Mouse (Mus musculus): ENCODE results near the gene Kctd8.
A peak's percentile ranks its signal among the peaks of the same experiment; 100 is the strongest.
"Not testable (repeated sequence)": the region's sequence is repeated elsewhere in the genome, so short reads cannot be mapped to it uniquely, and the experiment has no call there.

The Kctd8 gene

DNA sequence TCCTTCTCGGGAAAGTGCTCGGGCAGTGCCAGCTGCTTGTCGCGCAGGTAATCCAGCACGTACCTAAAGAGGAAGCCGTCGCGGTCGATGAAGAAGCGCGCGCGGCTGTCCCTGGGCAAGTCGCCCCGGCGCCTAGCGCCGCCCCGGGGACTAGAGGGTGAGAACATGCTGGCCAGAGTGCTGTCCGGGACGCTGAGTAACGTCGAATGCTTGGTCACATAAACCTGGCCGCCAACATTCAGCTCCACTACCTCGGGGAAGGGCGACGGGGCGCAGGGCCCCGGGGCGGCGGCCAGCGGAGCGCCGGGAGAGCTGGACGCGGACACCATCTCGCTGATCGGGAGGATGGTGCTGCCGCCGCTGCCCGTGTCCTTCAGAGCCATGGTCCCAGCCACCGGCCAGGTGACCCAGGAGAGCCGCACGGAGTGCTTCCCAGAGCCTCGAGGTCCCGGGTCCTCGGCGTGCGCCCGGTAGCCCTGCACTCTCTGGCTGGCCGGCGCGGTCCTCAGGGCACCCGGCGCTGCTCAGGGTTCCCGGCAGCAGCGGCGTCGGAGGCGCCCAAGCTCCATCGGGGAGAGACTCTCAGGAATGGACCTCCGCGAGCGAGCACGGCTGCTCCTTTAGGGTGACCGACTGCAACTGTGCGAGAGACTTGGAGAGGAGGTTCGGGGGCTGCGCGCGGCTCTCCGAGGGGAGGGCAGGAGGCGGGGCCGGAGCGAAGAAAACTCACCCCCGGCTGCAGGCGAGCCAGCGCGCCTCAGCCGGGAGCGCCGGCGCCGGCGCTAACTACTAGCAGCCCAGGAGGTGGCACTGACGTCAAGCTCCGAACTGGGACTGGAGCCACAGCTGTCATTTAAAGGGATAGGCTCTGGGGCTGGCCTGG, at the start of gene Kctd8:
Gene Kctd8 (minus strand): TSS at position 761 of the 883 bp plus-strand sequence.
- peak; percentile 83 to 86 for DNase-seq (ENCODE audit: low spot score in 2 of 2)

DNA sequence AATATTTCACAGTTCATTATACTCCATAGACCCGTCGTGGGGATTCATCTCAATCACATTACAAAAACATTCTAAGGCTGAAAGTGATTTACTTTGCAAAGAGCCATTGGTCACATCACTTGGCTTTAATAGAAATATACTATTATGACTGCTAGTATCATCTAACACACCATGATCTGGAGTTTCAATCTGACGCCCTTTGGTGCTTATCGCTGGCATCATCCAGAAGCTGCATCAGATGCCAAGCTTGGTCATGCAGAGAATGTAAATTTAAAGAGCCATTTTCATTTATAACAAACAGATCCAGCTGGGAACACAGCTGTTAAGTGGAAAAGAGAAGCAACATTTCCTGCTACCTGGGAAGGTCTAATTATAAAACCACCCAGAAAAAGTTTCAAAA, 37.6 kb upstream of the Kctd8 start:
- no peak for DNase-seq (ENCODE audit: low spot score in 2 of 2)

DNA sequence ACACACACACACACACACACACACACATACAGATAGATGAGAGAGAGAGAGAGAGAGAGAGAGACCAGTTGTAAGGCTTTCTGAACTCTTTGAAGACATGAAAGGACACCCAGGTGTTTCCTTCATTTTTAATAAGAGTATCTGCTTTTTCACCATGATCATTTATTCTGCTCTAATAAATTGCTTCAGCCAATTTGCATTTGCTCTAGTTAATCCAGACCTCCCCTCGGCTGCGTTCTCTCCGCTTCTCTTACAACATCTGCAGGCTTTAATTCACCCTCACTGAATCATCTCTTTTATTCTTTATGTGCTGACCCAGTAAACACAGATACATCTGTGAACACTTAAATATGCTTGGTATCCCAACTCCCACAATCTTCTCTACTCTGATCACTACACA, 9.1 kb upstream of the Kctd8 start:
- DNase-seq (ENCODE audit: low spot score in 2 of 2) = no peak

DNA sequence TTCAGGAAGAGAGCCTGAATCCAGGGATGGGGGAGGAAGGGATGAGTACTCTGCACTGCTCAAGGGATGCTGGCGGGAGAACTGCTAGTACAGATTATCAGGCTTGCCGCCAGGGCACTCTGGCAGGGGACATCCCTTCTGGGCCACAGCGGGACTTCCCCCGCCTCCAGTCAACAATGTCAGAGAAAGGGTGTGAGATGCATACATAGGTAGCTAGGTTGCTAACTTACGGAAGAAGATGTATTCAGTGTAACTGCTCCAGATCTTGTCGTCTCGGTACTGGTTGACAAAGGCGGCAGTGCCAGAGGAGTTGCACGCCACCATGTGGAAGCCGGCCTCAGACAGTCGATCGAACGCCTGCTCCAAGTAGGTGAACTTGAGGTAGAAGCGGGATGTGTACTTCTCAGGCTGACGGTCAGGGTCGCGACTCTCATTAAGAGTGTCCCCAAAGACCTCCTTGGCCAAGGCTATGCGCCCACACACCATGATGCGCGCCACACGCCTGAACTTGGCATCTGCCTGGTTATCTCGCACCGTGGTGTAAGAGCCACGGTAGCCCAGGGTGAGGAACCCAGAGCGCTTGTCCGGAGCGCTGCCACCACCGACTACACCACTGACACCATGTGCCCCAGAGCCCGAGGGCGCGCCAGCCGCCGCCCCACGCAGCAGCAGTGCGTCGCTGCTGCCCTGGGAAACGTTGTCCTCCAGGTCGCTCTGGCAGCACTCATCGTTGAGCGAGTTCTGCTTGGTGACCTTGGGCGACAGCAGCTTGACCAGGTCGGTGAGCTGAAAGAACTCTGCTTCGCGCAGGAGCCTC, 1.2 kb downstream of the Kctd8 start:
- DNase-seq (ENCODE audit: low spot score in 2 of 2) = peak; percentile 69 to 75

DNA sequence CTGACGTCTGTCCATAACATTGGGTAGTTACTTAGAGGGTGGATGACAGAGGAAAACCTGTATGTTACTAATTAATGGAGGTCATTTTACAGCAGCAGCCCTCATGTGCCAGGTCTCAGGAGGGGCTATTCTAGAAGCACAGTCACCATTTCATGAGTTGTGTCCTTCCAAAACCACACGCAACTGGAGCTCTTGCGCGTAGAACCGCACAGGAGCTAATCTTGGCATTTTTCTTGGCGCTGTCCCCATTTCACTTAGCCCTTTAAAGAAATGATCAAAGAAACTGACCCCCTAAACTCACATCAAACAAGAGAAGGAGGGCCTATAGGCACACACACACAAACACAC, 1.9 kb downstream of the Kctd8 start:
- DNase-seq (ENCODE audit: low spot score in 2 of 2) = peak in 1 of 2 experiments; percentile 18

DNA sequence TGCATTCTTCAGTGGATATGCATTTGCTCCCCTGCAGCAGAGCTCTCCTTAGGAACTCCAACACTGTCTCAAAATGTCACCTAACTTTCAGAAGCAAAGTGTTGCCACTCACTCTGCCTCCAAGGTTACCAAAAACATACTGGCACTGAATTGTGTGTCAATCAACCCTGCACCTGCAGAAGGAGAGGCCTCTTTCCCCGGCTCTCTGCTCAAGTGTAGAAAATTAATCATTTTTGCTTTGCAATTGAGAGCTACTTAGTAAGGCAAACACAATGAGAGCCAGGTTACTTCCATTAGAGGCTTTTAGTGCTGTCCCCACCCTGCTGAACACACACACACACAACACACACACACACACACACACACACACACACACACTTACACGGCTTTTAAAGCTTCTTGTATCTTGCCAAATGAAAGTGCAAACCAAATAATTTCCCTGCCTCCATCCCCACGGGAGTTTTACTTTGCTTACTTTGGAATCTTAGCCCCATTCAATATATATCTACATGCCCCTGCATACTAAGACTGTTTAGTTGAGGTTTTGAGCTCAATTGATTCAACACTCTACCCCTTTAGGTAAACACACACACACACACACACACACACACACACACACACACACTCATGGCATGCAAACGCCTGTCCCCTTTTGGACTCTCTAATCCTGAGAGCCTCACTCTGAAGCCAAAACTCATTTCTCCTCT, 2.4 kb downstream of the Kctd8 start:
- no peak for DNase-seq (ENCODE audit: low spot score in 2 of 2)

DNA sequence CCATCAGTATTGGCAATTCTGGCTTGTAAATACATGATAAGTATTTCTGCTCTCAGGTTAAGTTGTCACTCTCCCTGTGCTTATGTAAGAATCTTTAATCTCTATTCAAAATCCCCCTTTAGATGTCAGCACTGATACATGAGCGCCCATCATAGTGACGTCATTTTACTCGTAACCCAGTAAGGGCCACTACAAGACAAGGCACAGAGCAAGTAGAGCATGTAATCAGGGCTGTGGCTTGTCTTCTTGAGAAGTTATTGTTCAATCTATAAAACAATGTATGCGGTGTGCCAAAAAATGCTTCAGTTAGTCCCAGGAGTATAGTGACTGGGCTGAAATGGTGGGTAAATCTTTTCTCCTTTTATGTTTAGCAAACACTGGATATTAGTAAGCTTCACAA, 13.9 kb downstream of the Kctd8 start:
- DNase-seq (ENCODE audit: low spot score in 2 of 2) = no peak

DNA sequence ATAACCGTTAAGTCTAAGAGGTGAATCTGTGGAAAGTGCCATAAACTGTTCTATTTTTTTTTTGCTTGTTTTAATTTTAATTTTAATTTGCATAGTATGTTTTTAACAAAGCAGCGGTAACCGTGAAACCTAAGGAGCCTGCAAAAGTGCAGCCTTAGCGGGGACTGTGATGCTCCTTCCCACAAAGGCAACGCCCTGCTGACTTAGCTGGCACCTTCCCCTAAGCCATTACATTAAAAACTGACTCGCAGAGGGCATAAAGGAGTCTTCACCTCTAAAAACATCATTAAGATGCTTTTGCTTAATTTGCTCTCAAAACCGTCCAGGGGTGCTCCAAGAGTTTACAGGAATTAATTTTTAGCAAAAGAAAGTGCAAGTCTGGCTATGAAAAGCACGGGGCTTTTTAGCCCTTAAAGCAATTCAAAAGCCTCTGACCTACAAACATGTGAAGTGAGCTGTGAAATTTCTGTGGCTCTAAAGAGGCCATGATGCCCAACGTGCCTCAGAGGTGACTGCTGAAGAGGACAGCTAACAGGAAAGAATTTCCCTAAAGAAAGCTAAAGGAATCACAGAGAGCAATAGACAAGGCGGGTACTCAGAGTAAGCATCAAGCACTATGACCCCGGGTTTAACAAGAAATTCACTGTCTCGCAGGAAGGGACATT, 16.8 kb downstream of the Kctd8 start:
- no peak for DNase-seq (ENCODE audit: low spot score in 2 of 2)

DNA sequence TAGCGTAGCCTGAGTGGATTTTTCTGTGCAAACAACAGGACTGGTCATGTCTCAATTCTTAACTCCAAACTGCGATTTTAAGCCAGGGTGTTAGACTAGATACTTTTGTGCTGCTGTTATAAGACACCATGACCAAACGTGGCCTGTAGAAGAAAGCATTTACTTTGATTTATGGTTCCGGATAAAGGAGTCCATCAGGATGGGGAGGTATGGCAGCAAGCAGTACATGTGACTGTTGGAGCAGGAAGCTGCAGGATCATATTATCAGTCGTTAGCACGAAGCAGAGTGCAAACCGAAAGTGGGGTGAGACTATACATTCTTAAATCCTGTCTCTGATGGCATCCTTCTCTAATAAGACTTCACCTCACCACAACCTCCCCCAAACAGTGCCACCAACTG, 28.9 kb downstream of the Kctd8 start:
- no peak for DNase-seq (ENCODE audit: low spot score in 2 of 2)

DNA sequence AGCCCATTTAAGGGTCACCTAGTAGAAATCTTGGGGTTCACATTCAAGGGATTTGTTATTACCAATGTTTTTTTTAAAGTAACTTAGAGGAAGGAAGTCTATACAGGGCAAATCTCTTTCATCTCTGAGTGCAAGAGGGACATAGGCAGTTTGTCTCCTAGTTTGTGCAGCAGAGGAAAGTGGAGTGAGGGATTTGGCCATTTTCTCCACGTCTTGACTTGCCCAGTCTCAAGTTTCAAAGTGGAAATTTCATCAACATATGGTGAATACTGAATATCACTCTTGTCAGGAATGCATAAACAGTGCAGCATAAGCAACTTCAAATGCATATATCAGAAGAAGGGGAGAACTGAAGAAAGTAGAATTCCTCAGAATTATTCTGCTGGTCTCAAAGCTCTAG, 39.8 kb downstream of the Kctd8 start:
- DNase-seq (ENCODE audit: low spot score in 2 of 2) = no peak

DNA sequence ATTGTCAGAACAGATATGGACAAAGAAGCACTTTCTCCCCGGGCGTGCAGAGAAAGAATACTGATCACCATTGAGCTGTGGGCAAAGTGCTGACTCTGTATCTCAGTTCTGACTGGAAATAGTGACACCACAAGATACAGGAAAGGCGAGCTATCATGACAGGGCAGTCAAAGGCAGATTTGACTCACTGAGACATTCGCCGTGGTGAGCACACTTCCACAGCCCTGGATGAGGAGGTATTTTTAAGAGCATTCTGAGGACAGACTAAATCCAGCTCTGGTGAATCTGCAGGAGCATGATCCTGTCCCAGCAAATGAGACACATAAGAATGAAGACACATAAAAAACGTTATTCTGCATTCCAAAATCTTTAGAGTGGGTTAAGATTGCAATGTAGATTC, 49.1 kb downstream of the Kctd8 start:
- no peak for DNase-seq (ENCODE audit: low spot score in 2 of 2)

DNA sequence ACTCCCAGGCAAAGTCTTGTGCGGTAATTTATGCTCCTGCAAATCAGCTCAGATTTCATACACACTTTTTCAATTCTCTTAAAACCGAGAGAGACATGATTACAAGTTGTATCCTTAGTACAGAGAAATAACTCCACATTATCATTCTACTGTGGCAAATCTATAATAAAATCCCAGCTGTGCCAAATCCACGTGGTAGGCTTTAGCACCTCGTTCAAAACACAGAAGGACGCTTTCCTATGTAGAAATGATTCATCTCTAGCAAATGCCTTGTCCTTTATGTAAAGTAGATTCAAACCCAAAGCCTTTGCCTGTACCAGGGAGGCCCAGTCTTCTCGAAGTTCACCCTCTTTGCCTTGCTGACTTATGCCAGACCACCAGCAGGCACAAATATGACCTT, 57.1 kb downstream of the Kctd8 start:
- peak in 1 of 2 experiments; percentile 22 for DNase-seq (ENCODE audit: low spot score in 2 of 2)

DNA sequence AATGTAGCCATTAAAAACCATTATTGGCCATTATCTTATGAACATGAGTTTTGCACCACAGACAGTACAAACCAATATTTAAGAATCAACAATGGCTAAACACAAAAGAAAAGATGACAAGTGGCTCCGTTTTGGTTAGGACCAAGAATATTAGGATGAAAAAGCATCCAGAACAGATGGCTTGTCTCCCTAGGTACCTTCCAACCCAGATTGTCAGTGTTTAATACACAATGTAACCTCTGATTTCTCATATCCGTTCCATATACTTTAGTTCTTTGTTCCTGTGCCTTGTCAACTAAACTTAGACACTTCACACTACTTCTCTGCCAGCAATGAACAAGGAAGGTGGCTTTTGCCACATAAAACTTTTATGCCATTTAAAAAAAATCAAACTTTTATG, 89.1 kb downstream of the Kctd8 start:
- no peak for DNase-seq (ENCODE audit: low spot score in 2 of 2)

DNA sequence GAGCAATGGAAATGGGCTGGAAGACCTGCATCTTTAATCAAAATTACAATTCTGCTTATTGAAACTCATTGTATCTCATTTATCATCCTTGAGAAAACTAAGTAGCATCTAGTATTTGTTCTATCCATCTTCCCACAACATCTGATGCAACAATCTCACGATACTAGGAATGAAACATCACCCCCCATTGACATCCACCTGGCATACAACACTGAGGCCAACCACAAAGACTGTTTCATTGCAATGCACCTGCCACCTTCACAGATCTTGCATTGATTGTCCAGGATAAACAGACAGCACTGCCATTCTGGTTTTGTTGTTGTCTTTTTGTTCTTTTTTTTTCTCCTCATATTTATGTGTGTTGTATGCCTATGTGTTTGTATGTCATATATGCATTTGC, 99.5 kb downstream of the Kctd8 start:
- DNase-seq (ENCODE audit: low spot score in 2 of 2) = no peak

DNA sequence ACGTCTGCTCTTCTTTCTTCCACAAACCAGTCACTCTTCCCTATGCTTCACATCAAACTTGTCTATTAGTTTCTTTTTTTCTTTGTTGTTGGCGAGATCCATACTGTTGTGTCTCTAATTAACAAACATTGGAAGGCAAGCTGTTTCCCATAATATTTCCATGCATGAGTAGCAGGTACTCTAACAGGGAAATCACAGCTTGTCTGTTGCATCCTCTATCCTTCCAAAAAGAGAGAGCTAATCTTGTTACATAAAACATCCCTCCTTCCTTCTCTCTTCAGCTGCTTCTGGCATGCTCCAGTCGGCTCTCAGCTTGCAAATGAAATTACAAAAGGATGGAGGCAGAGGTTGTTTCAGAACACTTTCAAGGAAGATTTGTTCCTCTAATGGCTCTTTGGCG, 107.9 kb downstream of the Kctd8 start:
- DNase-seq (ENCODE audit: low spot score in 2 of 2) = peak in 1 of 2 experiments; percentile 25

DNA sequence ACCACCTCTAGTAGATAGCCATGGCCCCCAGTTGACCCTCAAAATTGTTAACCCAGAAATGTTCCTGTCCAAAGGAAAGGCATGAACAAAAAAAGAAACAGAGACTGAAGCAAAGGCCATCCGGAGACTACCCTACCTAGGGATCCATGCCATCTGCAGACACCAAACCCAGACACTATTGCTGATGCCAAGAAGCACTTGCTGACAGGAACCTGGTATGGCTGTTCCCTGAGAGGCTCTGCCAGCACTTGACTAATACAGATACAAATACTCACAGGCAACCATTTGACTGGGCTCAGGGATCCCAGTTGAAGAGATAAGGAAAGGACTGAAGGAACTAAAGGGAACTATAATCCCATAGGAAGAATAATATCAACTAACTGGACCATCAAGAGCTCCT, 109.8 kb downstream of the Kctd8 start:
- not testable (repeated sequence) for DNase-seq (ENCODE audit: low spot score in 2 of 2)

DNA sequence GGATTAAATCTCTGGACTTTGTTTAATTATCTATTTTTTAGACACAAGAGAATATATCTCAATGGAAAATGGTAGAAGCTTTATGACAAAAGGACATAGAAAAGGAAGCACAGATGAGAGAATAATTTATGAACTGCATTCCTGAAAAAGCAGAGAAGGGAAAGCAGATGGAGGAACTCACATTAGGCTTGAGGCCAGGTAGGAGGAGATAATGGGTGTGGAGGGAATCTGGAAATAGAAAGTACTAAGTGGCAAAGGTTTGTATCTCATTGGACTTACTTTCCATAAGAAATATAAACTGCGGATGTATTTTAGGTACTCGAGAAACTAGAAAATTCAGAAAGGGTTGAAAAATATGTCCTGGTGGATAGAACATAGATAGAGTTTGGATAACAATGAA, 114.3 kb downstream of the Kctd8 start:
- DNase-seq (ENCODE audit: low spot score in 2 of 2) = no peak

DNA sequence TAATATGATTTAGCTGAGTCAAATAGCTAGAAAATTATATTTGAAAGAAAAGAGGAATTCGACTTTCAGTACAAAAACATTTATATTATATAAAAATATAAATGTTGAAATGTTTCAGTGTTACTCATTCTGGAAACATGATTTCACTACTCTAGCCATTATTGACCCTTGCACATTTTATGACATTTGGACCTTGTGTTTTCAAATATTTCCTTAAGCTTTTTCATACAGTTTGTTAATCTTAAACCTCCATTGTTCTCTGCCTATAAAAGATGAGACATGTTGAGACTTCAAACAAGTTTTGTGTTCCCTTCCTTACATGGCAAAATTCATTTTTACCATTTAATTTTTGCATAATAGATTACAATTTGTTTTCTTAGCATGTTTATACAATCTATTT, 118.9 kb downstream of the Kctd8 start:
- no peak for DNase-seq (ENCODE audit: low spot score in 2 of 2)

DNA sequence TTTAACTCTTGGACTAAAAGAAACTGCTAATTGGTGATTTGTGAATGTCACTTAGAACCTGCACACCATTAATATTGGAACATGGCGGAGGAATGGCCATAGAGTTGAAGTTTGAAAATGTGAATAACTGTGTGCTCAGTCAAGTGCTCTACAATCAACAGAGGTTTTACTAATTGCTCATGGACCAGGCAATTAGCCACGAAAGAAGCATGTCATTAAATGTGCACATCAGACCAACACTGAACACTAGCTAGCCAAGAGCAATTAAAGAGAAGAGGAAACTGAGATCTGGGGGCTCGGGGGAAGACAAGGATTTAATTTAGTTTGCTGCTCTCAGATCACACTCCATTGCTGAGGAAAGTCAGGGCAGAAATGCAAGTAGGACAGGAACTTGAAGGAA, 126.3 kb downstream of the Kctd8 start:
- no peak for DNase-seq (ENCODE audit: low spot score in 2 of 2)

DNA sequence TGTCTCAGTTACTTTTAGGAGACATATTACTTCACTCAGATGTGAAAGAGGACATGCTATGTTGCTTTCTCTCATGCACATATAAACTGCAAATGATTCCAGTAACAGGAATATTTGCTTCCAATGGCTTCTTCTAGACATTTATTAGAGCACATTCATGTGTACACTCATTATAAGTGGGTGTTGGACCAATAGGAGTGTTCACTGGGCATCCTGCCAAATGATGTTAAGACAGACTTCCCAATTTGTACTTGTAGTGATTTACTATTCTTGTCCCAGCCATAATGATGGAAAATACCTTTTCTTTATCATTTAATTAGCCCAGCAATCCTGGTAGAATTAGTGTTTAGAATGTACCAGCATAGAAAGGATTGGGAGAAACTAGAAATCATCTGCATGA, 132.1 kb downstream of the Kctd8 start:
- DNase-seq (ENCODE audit: low spot score in 2 of 2) = no peak

DNA sequence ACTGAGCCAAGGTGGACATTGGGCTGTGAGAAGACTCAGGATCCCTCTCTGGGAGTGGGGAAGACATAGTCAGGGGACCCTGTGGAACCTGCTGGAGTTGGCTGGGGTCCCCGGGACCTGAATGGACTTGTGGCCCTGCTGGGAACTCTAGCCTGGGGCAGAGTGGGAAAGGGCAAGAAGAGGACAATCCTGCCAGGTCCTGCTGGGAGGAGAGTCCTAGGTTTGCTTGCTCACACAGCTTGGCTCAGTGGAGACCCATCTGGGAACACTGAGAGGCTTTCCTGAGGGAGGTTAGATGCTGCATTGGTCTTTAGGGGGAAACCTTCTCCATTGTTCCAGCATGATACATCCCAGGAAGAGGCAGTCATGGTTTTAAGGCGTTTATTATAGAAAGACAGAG, 133.8 kb downstream of the Kctd8 start:
- DNase-seq (ENCODE audit: low spot score in 2 of 2) = no peak
